Mouse (Mus musculus) naive thymus-derived CD4-positive, alpha-beta T cell, adult 2 months (primary cell): ENCODE measurements around the gene Tenm4.

Experiments used
- DNase-seq: peaks from one replicate; pipeline ENCODE4 v3.0.0-alpha.2; 2011; ENCODE audit warnings: low read depth

Gene Tenm4

GRCm38 (mm10) chr7:96203812-96204560 is 32.9 kb downstream of the Tenm4 start:
- no peak for DNase-seq

GRCm38 (mm10) chr7:96204809-96205350 is 33.8 kb downstream of the Tenm4 start:
- DNase-seq = no peak

GRCm38 (mm10) chr7:96207071-96207470 is 36.0 kb downstream of the Tenm4 start:
- no peak for DNase-seq

- no peak for DNase-seq
Measured at GRCm38 (mm10) chr7:96209783-96210524, 38.9 kb downstream of the Tenm4 start.

- no peak for DNase-seq
Measured at GRCm38 (mm10) chr7:96210525-96211369, 39.7 kb downstream of the Tenm4 start.

- no peak for DNase-seq
Measured at GRCm38 (mm10) chr7:96211618-96212021, 40.6 kb downstream of the Tenm4 start.

- no peak for DNase-seq
Measured at GRCm38 (mm10) chr7:96212224-96212591, 41.2 kb downstream of the Tenm4 start.

GRCm38 (mm10) chr7:96212592-96213541 is 41.8 kb downstream of the Tenm4 start:
- no peak for DNase-seq

GRCm38 (mm10) chr7:96213741-96214140 is 42.7 kb downstream of the Tenm4 start:
- DNase-seq = no peak

GRCm38 (mm10) chr7:96214876-96215275 is 43.8 kb downstream of the Tenm4 start:
- no peak for DNase-seq

- DNase-seq = no peak
Measured at GRCm38 (mm10) chr7:96215894-96216509, 45.0 kb downstream of the Tenm4 start.

- DNase-seq = no peak
Measured at GRCm38 (mm10) chr7:96219386-96219785, 48.3 kb downstream of the Tenm4 start.

GRCm38 (mm10) chr7:96220647-96221046 is 49.6 kb downstream of the Tenm4 start:
- no peak for DNase-seq

- DNase-seq = no peak
Measured at GRCm38 (mm10) chr7:96222569-96222968, 51.5 kb downstream of the Tenm4 start.

- DNase-seq = no peak
Measured at GRCm38 (mm10) chr7:96228562-96229268, 57.7 kb downstream of the Tenm4 start.

GRCm38 (mm10) chr7:96230006-96230719 is 59.1 kb downstream of the Tenm4 start:
- DNase-seq = no peak

GRCm38 (mm10) chr7:96230720-96231241 is 59.7 kb downstream of the Tenm4 start:
- no peak for DNase-seq

- DNase-seq = no peak
Measured at GRCm38 (mm10) chr7:96235847-96236246, 64.8 kb downstream of the Tenm4 start.

GRCm38 (mm10) chr7:96240661-96241060 is 69.6 kb downstream of the Tenm4 start:
- no peak for DNase-seq
